Mouse (Mus musculus) kidney, postnatal 0 days (tissue): Measurements from ENCODE around the gene Itgb5. TPM values are rescaled to one million over a fixed set of nuclear protein-coding genes. Genes with fewer than 3 reads are reported as not detected.

Source experiments
- ATAC-seq: fragments of 200-750 bp; cut with Nextera tagmentation; replicated peaks from 2 replicates; pipeline ENCODE4 v1.8.0; 2017; ENCODE audit warnings: low read depth, moderate number of reproducible peaks, moderate TSS enrichment, moderate library complexity; ENCODE audit not compliant: low FRiP score
- DNase-seq: peaks from one replicate; pipeline ENCODE4 v3.0.0-alpha.2; 2016; ENCODE audit warnings: low spot score
- H3K27ac ChIP-seq: fragments of 300-500 bp; sonication (generic); 2 replicates; pipeline ENCODE4 v1.5.1; 2014; ENCODE audit warnings: mild to moderate bottlenecking
- H3K27me3 ChIP-seq: fragments of 300-500 bp; sonication (generic); 2 replicates; pipeline ENCODE4 v1.6.1; 2014; ENCODE audit warnings: low read length, mixed read lengths; ENCODE audit not compliant: insufficient read depth
- H3K36me3 ChIP-seq: fragments of 300-500 bp; sonication (generic); 2 replicates; pipeline ENCODE4 v1.6.1; 2014; ENCODE audit warnings: low read length, mixed read lengths; ENCODE audit not compliant: insufficient read depth
- H3K4me1 ChIP-seq: fragments of 300-500 bp; sonication (generic); replicated peaks from 2 replicates; pipeline ENCODE4 v1.6.1; 2014; ENCODE audit warnings: antibody characterized with exemption, low read length, mixed read lengths; ENCODE audit not compliant: insufficient read depth
- H3K4me2 ChIP-seq: fragments of 300-500 bp; sonication (generic); 2 replicates; pipeline ENCODE4 v1.6.1; 2014; ENCODE audit warnings: mild to moderate bottlenecking, low read length, moderate library complexity, mixed read lengths
- H3K4me3 ChIP-seq: fragments of 300-500 bp; sonication (generic); replicated peaks from 2 replicates; pipeline ENCODE4 v1.5.1; 2014; ENCODE audit warnings: low read depth, low read length
- H3K9ac ChIP-seq: fragments of 300-500 bp; sonication (generic); 2 replicates; pipeline ENCODE4 v1.6.1; 2014; ENCODE audit warnings: low read depth, low read length
- H3K9me3 ChIP-seq: fragments of 300-500 bp; sonication (generic); replicated peaks from 2 replicates; pipeline ENCODE4 v1.6.1; 2016; ENCODE audit warnings: low read length, inconsistent platforms, mixed read lengths
- CTCF ChIP-seq: IDR thresholded peaks from 2 replicates; pipeline ENCODE4 v1.5.1; 2016; ENCODE audit warnings: antibody characterized with exemption, low read depth, mild to moderate bottlenecking, moderate library complexity
- WGBS: fragments of 180-500 bp; shearing (Covaris S2); extraction: QIAGEN DNeasy Blood & Tissue Kit; methylation state at CpG from one replicate; pipeline ENCODE4 v1.1.7; 2014; 5-methylcytosine and 5-hydroxymethylcytosine counted together
- polyA plus RNA-seq: library from polyadenylated mRNA; unstranded; fragments of >200 nt; fragmentation: Nextera tagmentation; extraction: Ambion mirVana; gene quantifications from 2 replicates; pipeline ENCODE4 v1.2.1, GENCODE M21; 2015

Gene Itgb5
- polyA plus RNA-seq, 1 experiment from 2014 or later = 53.2 TPM

DNA sequence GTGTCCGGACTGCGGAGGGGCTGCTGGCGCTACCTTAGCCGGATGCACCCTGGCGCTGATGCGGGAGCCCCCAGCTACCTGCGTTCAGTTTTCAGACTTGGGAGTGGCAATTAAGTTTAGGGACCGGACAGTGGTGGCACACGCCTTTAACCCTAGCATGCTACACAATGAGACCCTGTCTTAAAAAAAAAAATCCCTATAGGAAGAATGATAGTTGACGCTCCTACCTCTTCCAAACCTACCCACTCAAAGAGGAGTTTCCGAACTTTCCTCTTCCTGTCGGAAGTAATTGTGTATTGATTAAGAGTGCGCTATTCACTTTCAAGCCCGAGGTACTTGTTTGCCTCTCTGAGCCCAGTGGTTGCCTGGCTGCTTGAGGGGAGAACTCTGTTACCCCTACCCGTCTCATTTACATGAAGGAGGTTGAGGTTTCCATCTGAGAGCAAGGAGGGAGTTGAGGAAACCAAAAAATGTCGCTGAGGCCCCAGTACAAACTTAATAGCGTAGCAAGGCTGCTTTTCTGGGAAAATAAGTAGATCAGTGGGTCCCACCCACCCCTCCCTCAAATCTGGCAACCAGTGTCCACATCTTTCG lies 1.1 kb downstream of the Itgb5 start:
- 5% methylated on average over 18 of the region's 18 CpGs for WGBS
- ATAC-seq (no peak), DNase-seq (no peak)
- Histone ChIP-seq H3K9me3 (no peaks in the 10 kb centered on the region), H3K36me3 (no peaks in the 10 kb centered on the region), H3K27ac (peak overlapping the region; percentile 73), H3K27me3 (no peaks in the 10 kb centered on the region), H3K4me3 (peak overlapping the region; percentile 83), H3K4me1 (peaks cover 17% of the 10 kb centered on the region; the same call in 1 of the 2 replicates), H3K4me2 (peak overlapping the region; percentile 58), H3K9ac (peak overlapping the region; percentile 74)
- TF ChIP-seq CTCF = no peak

DNA sequence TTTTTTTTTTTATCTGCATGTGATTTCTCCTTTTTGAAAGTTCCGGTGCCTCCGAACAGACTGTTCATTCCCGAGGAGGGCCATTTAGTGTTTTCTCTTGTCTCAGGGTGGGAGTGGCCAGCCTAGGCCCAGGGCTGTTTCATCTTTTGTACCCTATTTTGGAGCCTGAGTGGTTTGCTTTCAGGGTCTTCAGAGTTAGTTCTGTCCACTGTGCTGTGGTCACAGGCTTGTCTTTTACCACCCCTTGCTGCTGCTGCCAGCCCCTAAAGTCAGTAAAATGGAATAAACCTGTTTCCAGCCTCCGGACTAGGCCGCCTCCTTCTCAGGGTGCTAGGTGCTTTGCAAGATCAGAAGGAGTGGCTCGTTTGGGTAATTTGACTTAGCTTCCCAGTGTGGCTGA lies 2.6 kb downstream of the Itgb5 start:
- Histone ChIP-seq H3K4me2 (peak overlapping the region; percentile 68), H3K4me1 (peaks cover 17% of the 10 kb centered on the region; the same call in 1 of the 2 replicates), H3K27me3 (no peaks in the 10 kb centered on the region), H3K36me3 (no peaks in the 10 kb centered on the region), H3K9me3 (no peaks in the 10 kb centered on the region), H3K4me3 (no peak overlapping the region), H3K27ac (peak overlapping the region; percentile 67), H3K9ac (no peak overlapping the region)
- ATAC-seq (no peak), DNase-seq (no peak)
- no peak for TF ChIP-seq CTCF
- 64% methylated on average over 6 of the region's 6 CpGs for WGBS

DNA sequence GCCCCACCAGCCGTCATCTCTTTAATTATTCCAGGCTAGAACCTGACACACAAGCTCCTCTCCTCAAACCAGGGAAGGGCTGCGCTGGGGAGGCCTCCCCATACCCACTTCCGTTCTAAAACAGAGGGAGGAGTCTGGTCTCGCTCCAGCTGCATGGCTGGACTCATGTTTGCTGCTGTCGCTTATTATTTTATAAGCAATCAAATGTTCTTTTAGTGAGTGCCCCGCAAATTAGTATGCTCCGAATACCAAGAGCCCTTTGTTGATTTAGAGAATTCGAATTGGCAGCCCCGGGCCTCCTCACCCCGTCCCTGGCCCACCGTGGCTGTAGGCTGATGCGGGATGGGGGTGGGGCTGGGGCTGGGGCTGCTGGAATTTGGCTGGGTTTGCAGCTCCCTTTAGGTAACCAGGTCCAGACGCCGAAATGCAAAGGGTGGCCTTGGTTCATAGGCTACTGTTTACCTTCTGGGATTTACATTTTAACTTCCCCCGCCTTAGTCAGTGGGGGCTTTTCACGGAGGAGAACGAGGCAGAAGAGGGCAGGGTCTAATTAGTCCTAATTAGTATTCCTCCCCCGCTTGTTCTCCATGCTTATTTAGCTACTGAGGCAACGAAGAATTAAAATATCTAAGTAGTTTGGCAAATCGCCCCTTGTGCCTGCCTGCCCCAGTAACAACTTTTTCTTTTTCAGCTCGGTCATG lies 3.4 kb downstream of the Itgb5 start:
- WGBS = 8% methylated on average over 21 of the region's 21 CpGs
- ATAC-seq = no peak

DNA sequence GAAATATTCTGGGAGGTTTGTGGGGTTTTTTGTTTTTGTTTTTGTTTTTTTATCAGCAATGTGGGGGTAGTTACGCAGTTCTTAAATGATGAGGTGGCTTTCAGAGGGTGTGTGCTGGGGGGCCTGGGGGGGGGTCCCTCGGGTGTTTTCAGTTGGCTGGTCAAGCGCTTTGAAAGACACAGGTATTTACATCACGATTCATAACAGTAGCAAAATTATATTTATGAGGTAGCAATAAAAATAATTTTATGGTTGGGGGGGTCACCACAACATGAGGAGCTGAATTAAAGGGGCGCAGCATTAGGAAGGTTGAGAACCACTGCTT lies 3.9 kb downstream of the Itgb5 start:
- WGBS = 12% methylated on average over 5 of the region's 5 CpGs
- peak overlapping the region; percentile 71 for H3K27ac ChIP-seq
- peak overlapping the region; percentile 68 for H3K4me2 ChIP-seq
- TF ChIP-seq CTCF = no peak
- H3K4me1 ChIP-seq = peaks cover 17% of the 10 kb centered on the region; the same call in 1 of the 2 replicates
- H3K4me3 ChIP-seq = peak overlapping the region; percentile 26; the same call in 1 of the 2 replicates
- H3K9me3 ChIP-seq = no peaks in the 10 kb centered on the region
- ATAC-seq (no peak), DNase-seq (no peak)
- no peaks in the 10 kb centered on the region for H3K36me3 ChIP-seq
- H3K27me3 ChIP-seq = no peaks in the 10 kb centered on the region
- H3K9ac ChIP-seq = peak overlapping the region; percentile 56; the same call in 1 of the 2 replicates

More for the DNA sequence above, 3.4 kb downstream of the Itgb5 start:
- Histone ChIP-seq H3K9ac (0 out of 2 replicates have a peak overlapping the region, but pooled peaks have one; percentile 56), H3K4me3 (peak overlapping the region; percentile 26; the same call in 1 of the 2 replicates), H3K36me3 (no peaks in the 10 kb centered on the region), H3K27ac (peak overlapping the region; percentile 71), H3K4me1 (peaks cover 17% of the 10 kb centered on the region; the same call in 1 of the 2 replicates), H3K9me3 (no peaks in the 10 kb centered on the region), H3K4me2 (peak overlapping the region; percentile 68), H3K27me3 (no peaks in the 10 kb centered on the region)
- no peak for TF ChIP-seq CTCF
- peak; percentile 72 for DNase-seq

DNA sequence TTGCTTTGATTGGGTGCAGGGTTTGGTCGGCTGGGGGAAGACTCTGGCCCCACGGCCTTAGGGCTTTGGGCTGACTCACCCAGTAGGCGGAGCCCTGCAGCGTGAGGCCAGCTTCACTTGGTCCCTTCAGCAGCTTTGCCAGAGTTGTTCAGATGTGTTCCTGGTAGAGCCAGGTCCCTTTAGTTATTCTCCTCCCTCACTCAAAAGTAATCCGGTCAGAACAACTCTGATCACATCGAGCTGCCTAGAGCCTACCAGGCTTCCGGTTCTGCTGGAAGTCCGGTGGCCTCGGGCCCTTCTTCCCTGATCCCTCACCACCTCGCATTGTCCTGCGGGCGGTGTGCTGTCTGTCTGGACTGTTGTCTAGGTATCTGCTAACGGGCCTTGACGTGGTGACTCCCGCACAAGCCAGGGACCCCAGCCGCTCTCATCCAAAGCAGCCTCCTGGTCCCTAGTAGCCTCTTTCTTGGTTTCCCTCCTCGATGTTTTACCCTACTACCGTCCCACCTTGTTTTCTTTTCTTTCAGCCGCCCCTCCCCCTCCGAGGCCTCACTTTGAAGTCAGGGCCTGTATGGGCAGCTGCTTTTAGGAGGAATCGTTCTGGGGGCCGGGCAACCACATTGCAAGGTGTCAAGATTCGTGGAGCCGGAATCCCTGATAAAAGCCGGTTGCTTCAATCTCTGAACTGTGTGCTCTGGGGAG lies 4.5 kb downstream of the Itgb5 start:
- no peak for ATAC-seq
- H3K27ac ChIP-seq = peak overlapping the region; percentile 71

DNA sequence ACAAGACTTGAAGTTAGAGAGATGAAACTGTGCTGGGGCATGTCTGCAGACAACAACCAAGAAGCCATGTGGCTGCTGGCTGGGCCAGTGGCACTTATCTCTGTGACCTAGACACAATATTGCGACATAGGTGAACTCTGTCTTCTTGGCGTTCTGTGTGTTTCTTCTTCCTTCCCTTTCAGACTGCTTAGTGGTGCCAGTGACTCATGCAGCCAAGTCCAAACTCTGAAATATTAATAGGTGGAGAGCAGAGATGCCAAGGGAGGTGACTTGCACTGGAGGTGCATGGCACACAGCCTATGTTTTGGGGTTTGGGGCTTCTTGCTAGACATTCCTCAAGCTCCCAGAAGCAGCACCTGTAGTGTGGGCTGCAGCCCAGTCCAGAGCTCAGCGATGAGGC lies 7.2 kb downstream of the Itgb5 start:
- no peak overlapping the region for H3K4me3 ChIP-seq
- 74% methylated on average over 3 of the region's 3 CpGs for WGBS
- no peak overlapping the region for H3K4me2 ChIP-seq
- H3K27me3 ChIP-seq = no peaks in the 10 kb centered on the region
- H3K36me3 ChIP-seq = no peaks in the 10 kb centered on the region
- no peak for ATAC-seq
- H3K27ac ChIP-seq = no peak overlapping the region
- H3K4me1 ChIP-seq = peaks cover 13% of the 10 kb centered on the region; the same call in 1 of the 2 replicates
- H3K9ac ChIP-seq = no peak overlapping the region
- H3K9me3 ChIP-seq = no peaks in the 10 kb centered on the region
- no peak for TF ChIP-seq CTCF
- no peak for DNase-seq

More for the DNA sequence above, 4.5 kb downstream of the Itgb5 start:
- Histone ChIP-seq H3K9me3 (no peaks in the 10 kb centered on the region), H3K36me3 (no peaks in the 10 kb centered on the region), H3K4me3 (peak overlapping the region; percentile 26; the same call in 1 of the 2 replicates), H3K4me2 (peak overlapping the region; percentile 68), H3K4me1 (peaks cover 16% of the 10 kb centered on the region; the same call in 1 of the 2 replicates), H3K27me3 (no peaks in the 10 kb centered on the region), H3K9ac (peak overlapping the region; percentile 56)
- DNase-seq = peak; percentile 75
- 5% methylated on average over 25 of the region's 25 CpGs for WGBS
- peak; percentile 48 for TF ChIP-seq CTCF
